Mouse (Mus musculus) cerebellum, adult 11-12 months (tissue): ENCODE measurements around the gene Aen.
A peak's percentile ranks its signal among the peaks of the same experiment; 100 is the strongest.

Source experiments
- DNase-seq: peaks from one replicate; pipeline ENCODE4 v3.0.0; 2022

Aen gene

DNA sequence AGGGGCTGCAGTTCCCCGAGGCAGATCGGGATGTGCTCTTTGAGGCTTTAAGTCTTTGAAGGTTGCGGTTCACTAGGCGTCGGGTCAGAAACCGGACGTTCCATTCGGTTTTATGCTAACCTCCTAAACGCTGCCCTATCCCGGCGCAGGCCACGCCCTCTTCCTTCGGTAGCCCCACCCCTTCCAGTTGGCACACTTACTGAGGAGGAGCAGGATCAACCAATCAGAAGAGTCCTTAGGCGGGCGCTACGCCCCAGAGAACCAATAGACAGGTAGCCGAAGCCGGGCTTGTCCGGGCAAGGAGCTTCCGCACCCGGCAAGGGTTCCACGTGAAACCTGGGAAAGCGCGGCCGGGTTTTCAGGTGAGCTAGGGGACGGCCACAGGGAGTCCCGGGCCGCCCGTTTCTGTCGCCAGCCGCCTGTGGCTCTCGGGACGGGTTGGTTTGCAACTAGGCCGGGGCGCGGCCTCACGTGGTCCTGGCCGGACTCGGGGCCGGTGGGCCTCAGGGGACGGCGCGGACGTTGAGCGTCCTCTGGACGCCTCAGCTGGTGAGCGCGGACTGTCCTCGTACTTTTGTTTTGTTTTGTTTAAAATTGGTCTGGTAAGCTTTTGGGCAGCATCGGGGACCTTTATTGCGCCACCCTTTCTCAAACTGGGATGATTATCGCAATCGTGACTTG, at the start of gene Aen:
Gene Aen (plus strand): TSS at position 202 of the 681 bp plus-strand sequence.
- DNase-seq = peak; percentile 98

DNA sequence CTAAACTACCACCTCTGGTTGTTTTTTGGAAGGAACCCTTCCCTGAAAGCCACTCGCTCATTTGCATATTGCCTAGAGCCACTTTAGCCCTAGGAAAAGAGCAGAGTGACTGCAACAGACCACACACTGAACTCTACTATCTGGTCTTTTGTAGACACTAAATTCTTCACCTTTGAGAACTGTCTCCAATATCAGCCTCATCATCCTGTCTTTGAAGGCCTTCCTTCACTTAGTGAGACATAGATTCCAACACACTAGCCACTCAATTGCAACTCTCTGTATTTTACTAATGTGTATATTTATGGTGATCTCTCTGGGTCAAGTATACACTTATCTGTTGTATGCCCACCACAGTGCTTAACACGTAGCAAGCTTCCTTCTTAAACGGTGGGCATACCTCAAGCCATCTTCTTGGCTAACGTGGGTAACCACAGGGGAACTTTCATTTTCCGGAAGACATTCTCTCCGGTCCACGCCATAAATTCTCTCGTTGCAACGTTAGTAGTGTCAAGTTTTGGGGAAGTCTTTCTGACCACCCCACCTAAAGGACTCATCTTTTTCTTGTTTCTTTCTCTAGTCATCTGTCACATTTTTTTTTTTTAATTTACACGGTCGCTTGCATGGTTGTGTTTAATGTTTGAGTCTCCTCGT, 49.5 kb upstream of the Aen start:
- no peak for DNase-seq

DNA sequence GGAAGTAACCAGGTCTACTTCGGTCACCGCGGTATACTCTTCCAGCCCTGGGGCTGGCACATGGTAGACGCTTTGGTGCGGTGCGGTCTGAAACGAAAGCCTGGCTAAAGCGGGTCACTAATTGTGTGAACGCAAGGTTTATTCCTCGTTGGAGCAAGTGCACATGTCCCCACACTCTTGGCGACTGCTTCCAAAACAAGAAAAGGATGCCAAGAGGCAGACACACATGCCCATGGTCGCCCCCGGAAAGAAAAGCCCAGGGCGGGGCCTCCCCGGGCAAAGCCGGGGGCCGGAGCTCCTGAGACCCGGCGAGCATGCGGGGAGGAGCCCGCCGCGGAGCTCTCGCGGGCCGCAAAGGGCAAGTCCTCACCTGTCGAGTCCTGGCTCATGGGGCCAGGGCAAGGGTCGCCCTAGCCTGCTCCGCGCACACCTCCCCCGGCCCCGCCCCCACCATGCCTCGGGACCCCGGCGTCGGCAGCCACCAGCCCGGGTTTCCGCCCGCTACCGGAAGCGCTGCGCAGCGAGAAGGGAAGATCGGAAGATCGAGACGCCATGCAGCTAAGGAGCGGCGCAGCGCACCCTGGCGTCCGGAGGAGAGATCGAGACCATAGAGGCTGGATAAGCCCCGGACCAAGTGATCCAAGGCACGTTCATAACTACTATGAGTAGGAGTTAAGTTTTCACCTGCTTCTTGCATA, 48.8 kb upstream of the Aen start, which contains the start of gene Det1:
Gene Det1 (minus strand): TSS at position 527 of the 698 bp plus-strand sequence.
- peak; percentile 86 for DNase-seq

DNA sequence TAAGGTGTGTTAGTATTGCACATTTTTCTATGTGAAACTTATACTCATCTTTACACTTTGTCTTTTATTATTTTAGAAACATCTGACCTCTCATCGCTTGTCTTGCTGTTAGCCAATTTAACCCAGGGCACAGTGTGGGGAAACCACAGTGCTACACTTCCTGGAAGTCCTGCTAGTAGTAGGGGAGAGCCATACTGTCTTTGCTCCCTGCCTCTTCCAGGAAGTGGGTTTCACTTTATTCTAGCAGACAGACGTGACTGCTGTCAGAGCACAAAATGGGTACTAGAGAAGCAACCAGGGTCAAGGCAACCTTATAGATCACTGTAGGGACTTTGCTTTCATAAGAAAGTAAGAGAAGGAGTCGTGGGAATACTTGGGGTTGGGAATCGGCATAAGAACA, 41.6 kb upstream of the Aen start:
- no peak for DNase-seq

DNA sequence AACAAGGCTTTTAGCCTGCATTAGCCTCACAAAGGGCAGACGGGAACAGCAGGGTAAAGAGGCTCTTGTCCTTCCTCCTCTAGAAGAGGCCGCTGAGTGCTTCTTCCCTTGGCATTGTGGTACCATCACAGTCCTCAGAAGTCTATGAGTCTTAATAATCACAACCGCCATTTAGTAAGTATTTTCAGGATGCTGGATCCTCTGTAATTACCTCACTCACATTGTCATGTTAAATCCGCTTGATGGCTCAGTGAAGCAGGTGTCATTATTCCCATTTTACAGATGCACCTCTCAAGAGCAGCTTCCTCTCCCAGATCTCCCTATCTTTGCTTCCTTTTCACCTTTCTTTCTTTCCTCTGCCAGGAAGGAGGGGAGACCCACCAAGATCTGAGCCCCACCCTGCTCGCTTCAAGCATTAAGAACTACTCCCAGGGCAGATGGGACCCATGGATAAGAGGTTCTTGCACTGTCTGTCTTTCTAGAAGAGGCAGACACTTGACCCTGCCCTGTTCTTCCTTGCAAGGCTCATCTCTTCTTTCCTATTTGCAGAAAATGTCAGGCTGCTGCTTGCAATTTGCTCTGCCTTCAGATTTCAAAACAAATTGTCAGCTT, 40.5 kb upstream of the Aen start:
- DNase-seq = no peak

DNA sequence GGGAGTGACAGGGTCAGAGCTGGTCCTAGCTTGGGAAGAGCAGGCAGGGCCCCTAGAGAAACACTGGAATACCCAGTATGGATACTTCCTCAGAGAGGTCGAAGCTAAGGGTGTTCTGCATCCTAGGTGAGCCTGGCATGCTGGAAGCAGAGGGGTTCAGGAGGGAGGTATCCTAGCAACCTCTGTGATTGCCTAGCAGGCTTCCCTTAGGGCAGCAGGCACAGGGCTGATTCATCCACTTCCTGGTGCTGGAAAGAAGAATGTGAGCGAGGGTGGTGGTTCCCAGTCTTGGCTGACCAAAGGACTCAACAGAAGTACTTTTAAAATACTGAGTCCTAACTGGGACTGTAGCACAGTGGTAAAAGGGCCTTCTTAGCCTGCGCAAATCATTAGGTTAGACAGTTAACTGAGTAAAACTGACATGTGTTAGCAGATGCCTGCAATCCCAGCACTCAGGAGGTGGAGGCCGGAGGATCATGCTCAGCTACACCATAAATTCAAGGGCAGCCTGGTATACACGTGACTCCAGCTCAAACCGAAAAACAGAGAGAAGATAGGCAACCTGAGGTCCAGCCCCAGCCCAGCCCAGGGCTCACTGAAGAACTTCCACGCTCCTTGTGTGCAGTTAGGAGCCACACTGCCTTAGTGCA, 31.7 kb upstream of the Aen start:
- no peak for DNase-seq

DNA sequence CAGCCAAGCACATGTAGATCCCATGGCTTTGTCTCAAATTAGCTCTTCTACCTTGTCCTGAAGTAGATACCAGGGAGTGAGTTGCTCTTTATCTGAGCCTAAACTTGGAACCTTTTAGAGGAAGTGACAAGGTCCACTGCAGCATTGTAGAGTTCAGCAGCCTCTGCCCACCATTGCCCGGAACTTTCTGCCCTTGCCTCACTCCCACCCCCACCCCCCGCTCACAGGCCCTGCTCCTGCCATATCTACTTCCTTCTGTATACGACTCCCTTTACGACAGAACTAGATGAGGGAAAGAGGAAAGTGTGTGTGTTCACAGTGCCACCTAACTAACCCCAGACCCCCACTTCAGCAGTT, 31.2 kb upstream of the Aen start:
- DNase-seq = no peak

DNA sequence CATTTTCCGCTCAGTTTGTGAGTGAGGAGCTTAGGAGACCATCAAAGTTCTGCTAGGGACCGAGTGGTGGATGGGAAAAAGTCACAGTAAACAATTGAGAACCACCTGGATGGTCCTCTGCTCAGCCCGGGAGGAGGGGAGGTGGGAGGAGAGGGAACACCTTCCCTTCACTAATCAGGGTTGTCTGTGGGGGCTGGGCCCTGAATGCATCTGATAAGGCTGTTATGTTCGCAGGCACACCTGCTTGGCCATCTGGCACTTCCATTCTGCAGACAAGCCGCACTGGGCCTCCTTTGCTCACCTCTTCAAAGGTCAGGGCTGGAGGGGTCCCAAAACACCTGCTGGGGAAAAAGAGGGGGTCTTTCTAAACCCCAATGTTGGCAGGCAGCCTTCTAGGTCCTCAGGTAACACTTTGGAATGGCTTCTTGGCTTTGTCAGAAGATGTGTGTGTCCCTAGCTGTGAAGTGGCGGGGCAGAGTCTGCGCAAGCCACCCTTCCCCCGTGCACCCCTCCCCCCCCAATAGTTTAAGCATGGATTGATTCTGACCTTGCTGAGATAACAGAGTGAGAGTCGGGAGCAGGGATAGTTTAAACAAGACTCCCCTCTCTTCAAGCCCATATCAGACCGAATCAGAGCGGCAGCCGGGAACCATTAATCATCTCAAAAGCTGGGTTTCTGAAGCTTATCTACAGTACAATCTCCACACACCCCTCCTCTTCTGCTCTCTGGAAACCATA, 30.3 kb upstream of the Aen start:
- DNase-seq = no peak

DNA sequence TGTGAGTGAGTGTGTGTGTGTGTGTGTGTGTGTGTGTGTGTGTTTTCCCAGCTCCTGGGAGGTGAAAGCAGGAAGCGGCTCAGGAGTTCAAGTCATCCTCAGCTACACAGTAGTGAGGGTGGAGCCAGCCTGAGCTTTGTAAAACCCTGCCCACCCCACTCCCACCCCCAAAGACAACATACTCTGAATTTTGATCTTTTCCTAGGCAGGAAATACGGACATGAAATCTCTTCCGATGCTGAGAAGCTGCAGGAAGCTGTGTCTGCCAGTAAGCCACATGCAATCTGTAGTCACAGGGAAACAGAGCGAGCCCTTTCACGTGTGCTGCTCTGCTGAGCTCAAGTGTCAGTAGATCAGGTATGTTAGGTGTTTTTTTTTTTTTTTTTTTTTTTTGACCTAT, 26.9 kb upstream of the Aen start:
- no peak for DNase-seq

DNA sequence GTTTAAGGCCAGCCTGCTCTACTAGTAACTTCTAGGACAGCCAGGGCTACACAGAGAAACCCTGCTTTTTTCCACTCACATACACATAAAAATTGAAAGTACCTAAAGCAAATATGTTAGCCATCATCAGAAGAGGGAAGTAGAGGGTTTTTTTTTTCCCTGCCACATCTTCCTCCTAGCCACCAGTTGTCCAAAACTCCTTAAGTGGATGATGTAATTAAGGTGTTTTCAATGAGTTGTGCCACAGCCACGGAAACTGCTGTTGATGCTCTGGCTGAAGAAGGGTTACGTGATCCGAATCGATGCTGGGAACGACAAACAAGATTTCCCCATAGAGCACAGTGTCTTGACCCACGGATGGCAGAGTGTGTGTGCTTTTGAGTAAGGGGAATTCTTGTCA, 23.3 kb upstream of the Aen start:
- no peak for DNase-seq

DNA sequence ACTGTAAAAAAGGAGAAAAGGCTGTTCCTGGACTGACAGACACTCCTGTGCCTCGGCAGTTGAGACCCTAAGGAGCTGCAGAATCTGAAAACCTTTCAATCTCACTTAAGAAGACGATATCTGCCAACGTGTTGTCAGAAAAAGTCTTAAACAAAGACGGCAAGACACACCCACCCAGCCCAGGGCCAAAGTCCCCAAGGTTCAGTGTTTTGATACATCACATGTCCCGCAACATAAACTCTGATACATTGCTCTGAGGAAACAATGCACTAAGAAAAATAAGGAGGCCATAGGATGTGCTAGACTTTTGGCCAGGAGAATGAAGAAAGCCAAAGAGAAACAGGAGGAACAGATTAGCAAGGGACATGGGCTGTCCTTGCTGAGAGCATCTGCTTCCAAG, 22.8 kb upstream of the Aen start:
- no peak for DNase-seq

DNA sequence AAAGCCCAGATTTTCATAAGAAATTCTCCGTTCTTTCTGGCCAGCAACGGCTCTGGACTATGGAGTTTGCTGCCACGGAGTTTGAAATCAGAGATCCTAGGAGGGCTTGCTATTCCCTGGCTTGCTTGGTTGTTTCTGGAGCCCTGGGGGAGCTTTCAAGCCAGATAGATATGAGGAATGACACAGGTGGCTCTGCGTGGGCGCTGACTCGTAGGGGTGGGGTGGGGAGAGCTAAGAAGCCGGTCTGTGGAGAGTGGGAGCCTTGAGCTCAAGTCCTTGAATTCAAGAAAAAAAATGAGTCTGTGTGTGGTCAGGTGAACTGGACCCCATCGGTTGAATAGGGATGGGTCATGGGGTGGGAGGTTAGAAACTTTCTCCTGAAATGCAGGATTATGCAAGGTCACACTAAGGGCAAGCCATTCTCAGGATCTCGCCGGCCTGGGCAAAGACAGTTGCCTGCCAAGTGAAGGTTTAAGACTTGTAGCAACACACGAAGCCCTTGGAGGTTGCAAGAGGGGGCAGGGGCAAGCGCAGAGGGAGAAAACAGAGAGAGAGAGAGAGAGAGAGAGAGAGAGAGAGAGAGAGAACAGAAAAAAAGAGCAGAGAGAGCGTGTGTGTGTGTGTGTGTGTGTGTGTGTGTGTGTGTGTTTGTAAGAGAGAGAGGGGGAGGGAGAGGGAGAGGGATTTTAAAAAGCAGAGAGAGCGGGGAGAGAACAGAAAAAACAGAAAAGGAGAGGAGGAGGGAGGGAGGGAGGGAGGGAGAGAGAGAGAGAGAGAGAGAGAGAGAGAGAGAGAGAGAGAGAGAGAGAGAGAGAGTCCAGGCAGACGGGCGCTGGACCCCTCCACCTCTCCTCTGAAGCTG, 13.8 kb upstream of the Aen start:
- no peak for DNase-seq

DNA sequence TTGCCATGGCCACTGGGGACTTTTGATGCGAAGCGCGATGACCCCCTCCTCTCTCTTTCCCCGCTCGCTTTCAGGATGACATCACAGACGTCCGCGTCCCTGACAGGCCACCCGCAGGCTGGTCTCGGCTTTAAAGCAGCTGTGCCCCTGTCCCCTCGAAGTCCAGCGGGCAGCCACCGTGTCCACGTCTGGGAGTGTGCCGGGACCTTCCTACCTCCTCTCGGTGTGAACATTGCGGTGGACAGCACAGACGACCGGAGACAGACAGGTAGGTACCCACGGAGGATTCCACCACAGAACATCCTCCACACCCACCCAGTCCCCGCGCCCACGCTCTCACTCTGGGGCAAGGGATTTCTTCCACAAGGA, 13.2 kb upstream of the Aen start:
- no peak for DNase-seq

DNA sequence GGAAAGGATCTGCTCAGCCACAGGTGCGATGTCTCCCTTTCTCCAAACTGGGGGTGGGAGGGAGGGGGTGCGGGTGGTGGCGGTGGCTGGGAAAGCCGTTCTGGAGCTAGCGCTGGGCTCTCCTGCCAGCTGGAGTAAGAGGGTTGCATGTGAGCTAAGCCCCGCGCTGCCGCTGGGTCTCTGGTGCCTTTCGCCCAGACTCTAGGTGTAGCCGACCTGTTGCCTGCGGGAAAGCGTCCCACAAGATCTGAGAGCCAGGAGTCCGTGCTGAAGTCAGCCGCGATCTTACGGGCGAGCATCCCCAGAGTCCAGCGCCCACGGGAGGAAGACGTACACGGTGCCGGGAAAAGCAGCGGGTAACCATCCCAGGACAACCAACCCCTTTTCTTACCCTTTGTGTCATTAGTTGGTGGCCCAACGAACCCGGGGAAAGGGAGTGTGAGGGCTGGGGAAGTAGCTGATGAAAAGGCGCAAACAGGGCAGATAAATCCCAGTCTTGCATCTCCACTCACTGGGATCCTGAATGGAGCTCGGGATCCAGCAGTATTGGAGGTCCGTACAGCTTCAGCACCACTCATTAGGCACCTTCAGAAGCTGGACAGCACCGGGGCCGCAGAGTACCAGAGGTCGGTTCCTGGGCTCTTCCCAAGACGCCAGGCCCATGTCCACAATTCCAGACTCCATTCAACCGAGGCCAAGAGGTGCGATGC, 12.5 kb upstream of the Aen start:
- DNase-seq = no peak

DNA sequence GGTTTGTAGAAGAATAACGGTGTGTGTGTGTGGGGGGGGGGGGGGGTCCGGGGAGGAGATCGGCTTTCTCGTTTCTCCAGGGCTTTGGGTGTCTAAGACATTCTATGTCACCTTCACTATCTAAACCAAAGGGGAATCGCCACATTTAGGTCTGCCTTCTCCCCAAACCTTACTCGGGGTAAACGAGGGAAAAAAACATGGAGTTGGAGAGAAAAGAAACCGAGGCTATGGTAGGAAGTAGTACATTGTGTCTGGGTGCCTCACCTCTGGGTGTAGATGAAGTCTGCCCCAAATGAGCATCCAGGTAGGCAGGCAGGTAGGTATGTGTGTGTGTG, 12.0 kb upstream of the Aen start:
- DNase-seq = no peak

DNA sequence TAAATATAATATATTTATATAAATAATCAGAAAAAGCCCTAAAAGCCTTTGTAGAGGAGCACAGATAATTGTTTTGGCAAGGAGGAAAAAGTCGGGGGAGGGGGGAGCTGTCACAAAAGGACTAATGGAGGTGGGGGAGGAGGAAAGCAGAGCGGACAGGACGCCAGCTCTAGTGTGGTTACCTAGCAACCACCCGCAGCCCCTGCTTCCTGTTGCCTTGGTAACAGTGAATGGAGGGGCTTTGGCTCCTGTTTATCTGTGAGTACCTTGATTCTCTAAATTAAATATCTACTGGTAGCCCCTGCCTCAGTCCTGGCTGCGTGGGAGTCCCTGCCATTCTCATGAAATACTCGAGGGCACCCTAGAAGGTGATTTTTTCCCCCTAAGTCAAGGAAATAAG, 11.5 kb upstream of the Aen start:
- DNase-seq = no peak

DNA sequence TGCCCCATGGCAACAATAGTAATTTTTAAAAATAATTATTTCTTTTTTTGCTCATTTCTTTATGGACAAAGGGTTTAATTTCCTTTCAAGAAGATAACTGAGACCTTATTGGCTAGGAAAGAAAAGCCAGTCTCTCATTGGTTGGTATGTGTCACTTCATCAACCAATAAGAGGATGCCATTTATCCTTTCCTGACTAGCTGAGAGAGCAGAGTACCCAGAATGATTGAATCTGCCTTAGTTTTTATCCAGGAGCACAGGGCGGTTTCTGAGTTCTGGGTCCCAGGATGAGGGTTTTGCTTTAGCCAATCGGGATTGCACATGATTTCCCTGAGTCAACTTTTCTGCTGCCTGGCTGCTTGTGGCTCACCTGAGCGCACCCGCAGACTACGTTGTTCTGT, 10.2 kb upstream of the Aen start:
- DNase-seq = no peak

DNA sequence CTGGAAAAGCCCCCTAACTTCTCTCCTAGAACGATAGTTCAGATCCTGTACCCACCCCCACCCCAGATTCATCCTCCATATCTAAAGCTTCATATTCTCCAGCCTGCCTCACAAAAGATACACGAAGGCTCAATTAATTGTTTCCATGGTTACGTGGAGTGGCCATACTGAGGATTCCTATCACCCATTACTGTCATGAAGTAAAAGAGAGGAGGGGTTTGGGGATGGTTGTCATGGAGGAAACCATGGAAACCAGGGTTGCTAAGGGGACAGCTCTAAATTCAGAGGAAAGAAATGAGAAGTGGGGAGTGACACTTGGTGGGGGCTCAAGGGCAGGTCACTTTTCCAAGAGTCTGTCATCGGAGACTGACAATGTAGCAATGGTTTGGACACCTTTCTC, 9.2 kb upstream of the Aen start:
- no peak for DNase-seq

DNA sequence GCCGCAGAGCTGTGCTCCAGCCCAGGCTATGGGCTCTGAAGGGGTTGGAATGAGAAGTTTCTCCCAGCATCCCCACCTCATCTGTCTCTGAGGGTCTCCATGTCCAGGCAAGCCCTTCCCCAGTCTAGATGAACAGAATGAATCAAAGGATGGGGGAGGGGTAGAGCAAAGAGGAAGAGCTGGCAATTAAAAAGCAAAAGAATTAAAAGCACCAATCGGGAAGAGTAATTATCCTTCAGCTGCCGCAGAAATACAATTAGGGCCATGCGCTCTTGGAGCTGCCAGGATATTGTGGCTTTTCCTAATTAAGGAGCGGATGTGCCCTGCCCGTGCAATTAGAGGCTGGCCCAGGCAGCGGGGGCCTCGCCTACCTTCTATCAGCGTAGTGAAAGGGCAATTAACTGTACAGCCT, 8.2 kb upstream of the Aen start:
- no peak for DNase-seq

DNA sequence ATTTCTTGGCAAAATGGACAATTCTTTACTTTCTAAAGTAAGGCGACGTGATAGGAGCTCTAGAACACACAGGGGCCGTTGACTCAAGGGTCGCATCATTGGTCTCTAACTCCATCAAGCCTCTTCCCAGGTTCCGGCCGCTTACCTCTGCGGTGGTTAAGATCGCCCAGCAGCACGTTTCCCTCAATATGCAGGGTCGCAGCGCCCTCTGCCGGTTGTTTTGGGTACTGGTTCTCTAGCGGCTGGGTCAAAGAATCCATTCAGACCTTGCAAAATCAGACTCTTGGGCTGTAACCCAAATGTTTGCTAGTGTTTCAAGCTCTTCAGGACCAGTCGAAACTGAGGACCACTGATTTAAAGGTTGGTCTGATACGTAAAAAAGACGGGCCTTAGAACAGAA, 5.0 kb upstream of the Aen start:
- DNase-seq = peak; percentile 65

DNA sequence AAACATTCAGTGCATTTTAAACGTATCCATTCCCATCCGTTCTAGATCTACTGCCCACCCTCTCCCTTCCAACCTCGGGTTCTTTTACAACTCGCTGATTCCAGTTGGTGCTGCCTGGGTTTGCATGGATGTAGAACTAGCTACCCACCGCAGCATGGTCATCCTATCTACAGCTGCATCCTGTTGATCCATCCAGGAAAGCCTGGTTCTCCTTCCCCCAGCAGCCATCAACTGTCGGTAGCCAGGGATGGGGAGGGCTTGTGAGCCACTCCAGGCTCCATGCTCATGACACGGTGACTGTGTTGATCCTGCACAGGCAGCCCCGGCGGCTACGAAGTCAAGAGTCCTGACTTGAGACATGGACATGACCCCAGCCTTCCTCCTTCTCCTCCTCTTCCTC, 1.7 kb upstream of the Aen start:
- DNase-seq = no peak
